Mouse (Mus musculus): Measurements from ENCODE around the gene Nrf1. TPM values are rescaled to one million over a fixed set of nuclear protein-coding genes. Genes with fewer than 3 reads are reported as not detected.

The Nrf1 gene
- polyA plus RNA-seq (2015; fragmentation: Nextera tagmentation; extraction: Ambion mirVana) = 18.5 and 18.9 TPM in 2 replicates

GRCm38 (mm10) chr6:30047271-30048162 lies at the start of gene Nrf1:
Gene Nrf1, plus strand, starts transcription at chr6:30047988.

MicroRNAs encoded within 50 kb of the gene (microRNA counts, 519-probe panel; counts per million panel counts)
- microRNA mmu-miR-182 (2,401 counts per million, percentile 8 among the panel's probes with 10 or more counts), microRNA mmu-miR-183 (4,416 counts per million, percentile 45 among the panel's probes with 10 or more counts), microRNA mmu-miR-96 (4,579 counts per million, percentile 50 among the panel's probes with 10 or more counts)

Small RNA genes lying within 50 kb of the gene (microRNA-seq; reads per million reads assigned to microRNA genes)
- 3,667 reads per million, percentile 89 among the genes with 10 or more reads in this experiment for gene Mir182
- 1,318 reads per million, percentile 77 among the genes with 10 or more reads in this experiment for gene Mir183
- 743 reads per million, percentile 72 among the genes with 10 or more reads in this experiment for gene Mir96

Other genes starting within 250 kb of the Nrf1 start
- gene Strip2, start 131.0 kb upstream of the Nrf1 start, polyA plus RNA-seq (2015; fragmentation: Nextera tagmentation; extraction: Ambion mirVana) = 5.8 and 6.1 TPM in 2 replicates

All from neural tube, postnatal 0 days (tissue).